Comparison of ENCODE assay signal across 20 mouse cellular contexts in the genomic region with DNA sequence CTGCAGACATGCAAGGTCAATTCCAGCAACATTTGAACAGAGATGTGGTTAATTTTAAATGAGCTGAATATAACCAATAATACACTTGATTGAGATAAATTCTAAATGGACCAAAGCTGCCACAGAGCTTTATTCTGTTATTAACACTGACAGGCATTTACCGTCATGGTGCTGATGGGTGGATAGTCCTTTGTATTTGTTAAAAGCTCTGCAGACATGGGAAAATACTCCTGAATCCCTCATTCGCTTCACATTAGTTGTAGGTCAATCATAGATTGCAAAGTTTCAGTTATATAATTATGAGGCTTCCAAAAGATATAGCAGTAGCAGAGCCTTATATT.
DNase-seq lines count a peak whose midpoint lies in the region; ATAC-seq lines count a peak whose summit lies in the region.
"Had no signal": no experiment of that assay in that cellular context is flagged by ENCODE, and none has a peak within 500 bp of the region (broad histone marks: within the 10 kb centered on the region; RNA-seq: fewer than 3 reads in every experiment).

No protein-coding gene starts in this region.

- WGBS in hindbrain, embryonic 14.5 days = 39% methylated on average over 2 of the region's 2 CpGs
- WGBS in hindbrain, embryonic 16.5 days = 45% methylated on average over 2 of the region's 2 CpGs
- 15% methylated on average over 2 of the region's 2 CpGs for WGBS in forebrain, embryonic 15.5 days
- WGBS in neural tube, embryonic 13.5 days = 60% methylated on average over 2 of the region's 2 CpGs
- 87% methylated on average over 2 of the region's 2 CpGs for WGBS in kidney, embryonic 14.5 days

- H3K9ac ChIP-seq in hindbrain, embryonic 14.5 days = no peak overlapping the region
- H3K9ac ChIP-seq in hindbrain, embryonic 16.5 days (ENCODE audit: low read depth, low read length) = no peak overlapping the region
- H3K9ac ChIP-seq in forebrain, embryonic 15.5 days (replicated peaks) = no peak overlapping the region
- no peak overlapping the region for H3K9ac ChIP-seq in neural tube, embryonic 13.5 days
- no peak overlapping the region for H3K9ac ChIP-seq in kidney, embryonic 14.5 days (ENCODE audit: low read depth, low read length)
- H3K9ac ChIP-seq: heart, embryonic 13.5 days; intestine, embryonic 15.5 days; liver, embryonic 15.5 days had no signal

- H3K4me3 ChIP-seq in hindbrain, embryonic 14.5 days (replicated peaks; ENCODE audit: low read length) = no peak overlapping the region
- no peak overlapping the region for H3K4me3 ChIP-seq in hindbrain, embryonic 16.5 days (ENCODE audit: low read length)
- no peak overlapping the region for H3K4me3 ChIP-seq in forebrain, embryonic 15.5 days
- H3K4me3 ChIP-seq in neural tube, embryonic 13.5 days = no peak overlapping the region
- no peak overlapping the region for H3K4me3 ChIP-seq in kidney, embryonic 14.5 days (ENCODE audit: low read length)
- H3K4me3 ChIP-seq: embryonic facial prominence, embryonic 10.5 days; heart, embryonic 13.5 days; intestine, embryonic 15.5 days; liver, embryonic 15.5 days had no signal

- DNase-seq in hindbrain, embryonic 14.5 days (ENCODE audit: low spot score) = no peak
- peak; percentile 37 for DNase-seq in Muller cell, postnatal 12 days (ENCODE audit: inconsistent ontology term)
- no peak for DNase-seq in adrenal gland, postnatal 4 days (ENCODE audit: low spot score in 2 of 2)
- DNase-seq: cerebellum, adult 2 months; cerebellum, postnatal 36 days; gastrocnemius, postnatal 14 days; heart, adult 18-20 months; heart, postnatal 36 days; kidney, adult 9 months; thymus, adult 2 months had no signal

- no peak overlapping the region for H3K4me2 ChIP-seq in hindbrain, embryonic 14.5 days (replicated peaks)
- no peak overlapping the region for H3K4me2 ChIP-seq in hindbrain, embryonic 16.5 days (ENCODE audit: low read length)
- no peak overlapping the region for H3K4me2 ChIP-seq in forebrain, embryonic 15.5 days (replicated peaks)
- no peak overlapping the region for H3K4me2 ChIP-seq in neural tube, embryonic 13.5 days
- no peak overlapping the region for H3K4me2 ChIP-seq in kidney, embryonic 14.5 days (replicated peaks; ENCODE audit: low read depth, low read length)
- H3K4me2 ChIP-seq: heart, embryonic 13.5 days; intestine, embryonic 15.5 days; liver, embryonic 15.5 days had no signal

- peaks cover 7% of the 10 kb centered on the region; the same call in 1 of the 2 replicates for H3K4me1 ChIP-seq in hindbrain, embryonic 14.5 days (replicated peaks; ENCODE audit: control insufficient read depth, insufficient read depth, low read length)
- H3K4me1 ChIP-seq in hindbrain, embryonic 16.5 days (ENCODE audit: control insufficient read depth, insufficient read depth, low read depth, low read length) = peaks cover 3% of the 10 kb centered on the region
- peaks cover 8% of the 10 kb centered on the region for H3K4me1 ChIP-seq in forebrain, embryonic 15.5 days
- H3K4me1 ChIP-seq in neural tube, embryonic 13.5 days (replicated peaks) = peaks cover 12% of the 10 kb centered on the region; the same call in 1 of the 2 replicates
- H3K4me1 ChIP-seq in kidney, embryonic 14.5 days (ENCODE audit: control insufficient read depth, insufficient read depth, low read length) = no peaks in the 10 kb centered on the region
- H3K4me1 ChIP-seq: embryonic facial prominence, embryonic 10.5 days; heart, embryonic 13.5 days; intestine, embryonic 15.5 days; liver, embryonic 15.5 days had no signal

- no peaks in the 10 kb centered on the region for H3K27me3 ChIP-seq in hindbrain, embryonic 14.5 days (ENCODE audit: control insufficient read depth, insufficient read depth, low read length)
- no peaks in the 10 kb centered on the region for H3K27me3 ChIP-seq in hindbrain, embryonic 16.5 days (replicated peaks; ENCODE audit: control insufficient read depth, insufficient read depth, low read length)
- no peaks in the 10 kb centered on the region for H3K27me3 ChIP-seq in forebrain, embryonic 15.5 days
- H3K27me3 ChIP-seq in neural tube, embryonic 13.5 days = no peaks in the 10 kb centered on the region
- no peaks in the 10 kb centered on the region for H3K27me3 ChIP-seq in kidney, embryonic 14.5 days (ENCODE audit: control insufficient read depth, insufficient read depth, low read length)
- H3K27me3 ChIP-seq: CH12.LX; heart, embryonic 13.5 days; intestine, embryonic 15.5 days; liver, embryonic 15.5 days had no signal

- ATAC-seq in hindbrain, embryonic 14.5 days (ENCODE audit: low FRiP score) = no peak
- no peak; the same call in 1 of the 2 replicates for ATAC-seq in hindbrain, embryonic 16.5 days
- ATAC-seq in forebrain, embryonic 15.5 days (replicated peaks) = no peak; the same call in 1 of the 2 replicates
- ATAC-seq in neural tube, embryonic 13.5 days (ENCODE audit: low read depth) = peak; percentile 42; the same call in 1 of the 2 replicates
- no peak for ATAC-seq in kidney, embryonic 14.5 days (ENCODE audit: low FRiP score, low TSS enrichment)

- H3K36me3 ChIP-seq in hindbrain, embryonic 14.5 days (replicated peaks; ENCODE audit: control insufficient read depth, insufficient read depth) = no peaks in the 10 kb centered on the region
- no peaks in the 10 kb centered on the region for H3K36me3 ChIP-seq in hindbrain, embryonic 16.5 days (ENCODE audit: control insufficient read depth, insufficient read depth, low read length)
- no peaks in the 10 kb centered on the region for H3K36me3 ChIP-seq in forebrain, embryonic 15.5 days
- no peaks in the 10 kb centered on the region for H3K36me3 ChIP-seq in neural tube, embryonic 13.5 days
- H3K36me3 ChIP-seq in kidney, embryonic 14.5 days (ENCODE audit: control insufficient read depth, insufficient read depth, low read length) = no peaks in the 10 kb centered on the region
- H3K36me3 ChIP-seq: embryonic facial prominence, embryonic 10.5 days; heart, embryonic 13.5 days; intestine, embryonic 15.5 days; liver, embryonic 15.5 days had no signal

- peak overlapping the region; percentile 59; the same call in 1 of the 2 replicates for H3K27ac ChIP-seq in hindbrain, embryonic 14.5 days
- no peak overlapping the region for H3K27ac ChIP-seq in hindbrain, embryonic 16.5 days (ENCODE audit: low read depth, low read length)
- H3K27ac ChIP-seq in forebrain, embryonic 15.5 days (replicated peaks) = peak overlapping the region; percentile 79
- H3K27ac ChIP-seq in neural tube, embryonic 13.5 days (replicated peaks) = peak overlapping the region; percentile 71
- no peak overlapping the region for H3K27ac ChIP-seq in kidney, embryonic 14.5 days (ENCODE audit: low read depth, low read length)
- H3K27ac ChIP-seq: embryonic facial prominence, embryonic 10.5 days; heart, embryonic 13.5 days; intestine, embryonic 15.5 days; liver, embryonic 15.5 days; macrophage had no signal

- H3K9me3 ChIP-seq in hindbrain, embryonic 14.5 days (ENCODE audit: control insufficient read depth, low read length) = no peaks in the 10 kb centered on the region
- H3K9me3 ChIP-seq in hindbrain, embryonic 16.5 days (ENCODE audit: control insufficient read depth, low read length) = no peaks in the 10 kb centered on the region
- H3K9me3 ChIP-seq in forebrain, embryonic 15.5 days = no peaks in the 10 kb centered on the region
- no peaks in the 10 kb centered on the region for H3K9me3 ChIP-seq in neural tube, embryonic 13.5 days
- H3K9me3 ChIP-seq in kidney, embryonic 14.5 days (ENCODE audit: control insufficient read depth, low read length) = no peaks in the 10 kb centered on the region
- H3K9me3 ChIP-seq: embryonic facial prominence, embryonic 10.5 days; heart, embryonic 13.5 days; intestine, embryonic 15.5 days; liver, embryonic 15.5 days had no signal

Comparison
In these comparisons a context has a peak if more than half of its experiments do, and no peak if none do; other contexts are left out.
1. H3K27ac ChIP-seq: peak in hindbrain, embryonic 14.5 days (single experiment), forebrain, embryonic 15.5 days (single experiment) and neural tube, embryonic 13.5 days (single experiment); none in hindbrain, embryonic 16.5 days (single experiment) and kidney, embryonic 14.5 days (single experiment).